Mouse (Mus musculus) left cerebral cortex, adult 11 months (tissue): ENCODE measurements around the gene Gm12166.

Source experiments
- DNase-seq: peaks from one replicate; pipeline ENCODE4 v3.0.0; 2022; ENCODE audit warnings: low spot score

Gm12166 gene

GRCm38 (mm10) chr11:46073061-46073849, 21.1 kb upstream of the Gm12166 start:
- no peak for DNase-seq

- DNase-seq: no peak
These were observed 20.4 kb upstream of the Gm12166 start for GRCm38 (mm10) chr11:46072466-46073060.

DNA sequence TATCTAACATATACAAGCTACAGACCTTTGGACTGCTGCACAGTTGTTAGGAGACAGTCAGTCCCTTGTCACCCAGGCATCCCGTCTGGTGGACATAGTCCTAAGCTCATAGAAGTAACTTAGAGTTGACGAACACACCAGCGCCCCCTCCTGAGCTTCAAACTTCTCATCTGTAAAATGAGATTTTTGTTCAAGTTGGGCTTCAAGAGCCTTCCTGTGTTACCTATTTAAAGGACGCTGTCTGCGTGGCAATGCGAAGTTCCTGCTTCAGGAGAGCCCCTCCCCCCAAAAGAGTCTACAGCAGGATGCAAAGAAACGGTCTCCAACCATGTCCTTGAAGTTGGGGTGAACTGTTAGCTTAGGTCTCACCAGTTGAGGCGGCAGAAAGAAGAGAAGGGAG, 18.7 kb upstream of the Gm12166 start:
- DNase-seq: no peak

- DNase-seq: no peak
These were observed 18.0 kb upstream of the Gm12166 start for GRCm38 (mm10) chr11:46070161-46070560.

DNA sequence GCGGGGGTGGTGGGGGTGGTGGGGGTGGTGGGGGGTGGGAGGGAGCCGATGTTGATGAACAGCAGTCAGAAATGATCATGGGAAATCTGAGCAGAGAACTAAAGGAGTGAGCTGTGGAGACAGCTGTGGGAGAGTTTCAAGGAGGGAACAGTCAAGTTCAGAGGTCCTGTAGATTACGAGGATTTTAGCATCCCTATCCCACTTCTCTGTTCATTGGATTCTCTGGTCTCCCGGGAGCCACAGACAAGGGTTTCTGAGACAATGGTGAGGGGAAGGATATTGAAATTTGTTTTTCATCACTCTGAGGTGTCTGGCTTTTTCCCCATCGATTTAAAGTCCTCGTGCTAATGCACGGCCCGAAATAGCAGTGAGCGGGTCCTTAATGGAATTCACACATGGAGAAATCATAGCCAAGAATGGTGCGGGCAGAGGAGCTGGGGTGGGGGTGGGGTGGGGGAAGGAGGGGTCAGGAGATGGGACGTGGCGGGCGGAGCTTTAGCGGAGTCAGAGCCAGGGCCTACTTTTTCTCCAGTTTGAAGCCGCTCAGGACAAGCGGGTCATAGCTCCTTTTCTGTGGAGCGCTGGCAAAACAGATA, 17.4 kb upstream of the Gm12166 start:
- no peak for DNase-seq

DNA sequence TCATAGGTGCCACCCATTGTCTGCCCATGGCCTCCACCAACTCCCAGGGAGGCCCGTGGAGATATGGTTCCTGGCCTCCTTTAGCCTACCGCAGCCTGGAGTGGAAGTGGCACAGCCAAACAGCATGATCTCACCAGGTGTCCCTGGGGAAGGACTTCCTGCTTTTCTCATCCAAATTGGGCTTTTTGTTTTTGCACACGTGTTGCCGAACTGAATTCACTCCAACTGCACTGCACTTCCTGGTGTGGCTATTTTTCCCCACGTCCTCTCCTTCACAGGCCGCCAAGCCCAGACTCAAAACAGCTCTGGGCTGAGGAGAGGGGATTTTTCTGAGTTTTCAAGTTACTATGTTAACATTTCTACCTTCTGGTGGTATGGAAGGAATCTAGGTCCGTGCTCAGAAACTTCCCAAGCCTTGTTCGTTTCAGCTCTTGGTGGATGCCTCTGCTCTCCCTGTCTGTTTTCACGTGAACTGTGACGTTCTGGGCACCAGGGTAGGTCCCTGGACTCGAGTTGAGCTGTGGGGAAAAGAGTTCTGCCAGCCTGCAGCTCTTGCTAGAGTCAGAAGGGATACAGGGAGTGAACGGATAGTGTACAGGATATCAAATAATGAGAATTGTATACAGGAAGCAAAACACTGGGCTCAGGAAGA, 16.8 kb upstream of the Gm12166 start:
- DNase-seq: no peak

DNA sequence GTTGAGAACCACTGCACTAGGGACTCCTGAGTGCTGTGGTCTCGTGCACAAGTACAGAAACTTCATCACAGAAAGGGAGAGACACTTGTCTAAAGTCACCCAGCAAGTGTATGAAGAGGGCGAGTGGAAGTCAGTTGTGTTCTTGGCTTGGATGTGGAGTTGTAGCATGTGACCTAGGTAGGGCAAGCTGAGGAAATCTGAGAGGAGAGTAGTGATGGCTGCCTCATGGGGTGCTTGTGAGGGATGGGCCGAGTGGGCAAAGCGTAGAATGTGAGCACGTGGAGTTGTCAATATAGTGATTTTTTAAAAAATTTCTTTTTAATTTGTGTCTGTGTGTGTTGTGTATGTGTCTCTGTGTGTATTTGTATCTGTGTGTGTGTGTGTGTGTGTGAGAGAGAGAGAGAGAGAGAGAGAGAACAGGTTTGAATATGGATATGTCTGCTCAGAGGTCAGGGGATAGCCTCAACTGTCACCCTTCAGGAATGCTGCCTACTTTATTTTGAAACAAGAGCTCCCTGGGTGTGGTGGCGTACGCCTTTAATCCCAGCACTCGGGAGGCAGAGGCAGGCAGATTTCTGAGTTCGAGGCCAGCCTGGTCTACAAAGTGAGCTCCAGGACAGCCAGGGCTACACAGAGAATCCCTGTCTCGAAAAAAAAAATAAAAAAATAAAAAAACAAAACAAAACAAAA, 15.4 kb upstream of the Gm12166 start:
- no peak for DNase-seq

DNA sequence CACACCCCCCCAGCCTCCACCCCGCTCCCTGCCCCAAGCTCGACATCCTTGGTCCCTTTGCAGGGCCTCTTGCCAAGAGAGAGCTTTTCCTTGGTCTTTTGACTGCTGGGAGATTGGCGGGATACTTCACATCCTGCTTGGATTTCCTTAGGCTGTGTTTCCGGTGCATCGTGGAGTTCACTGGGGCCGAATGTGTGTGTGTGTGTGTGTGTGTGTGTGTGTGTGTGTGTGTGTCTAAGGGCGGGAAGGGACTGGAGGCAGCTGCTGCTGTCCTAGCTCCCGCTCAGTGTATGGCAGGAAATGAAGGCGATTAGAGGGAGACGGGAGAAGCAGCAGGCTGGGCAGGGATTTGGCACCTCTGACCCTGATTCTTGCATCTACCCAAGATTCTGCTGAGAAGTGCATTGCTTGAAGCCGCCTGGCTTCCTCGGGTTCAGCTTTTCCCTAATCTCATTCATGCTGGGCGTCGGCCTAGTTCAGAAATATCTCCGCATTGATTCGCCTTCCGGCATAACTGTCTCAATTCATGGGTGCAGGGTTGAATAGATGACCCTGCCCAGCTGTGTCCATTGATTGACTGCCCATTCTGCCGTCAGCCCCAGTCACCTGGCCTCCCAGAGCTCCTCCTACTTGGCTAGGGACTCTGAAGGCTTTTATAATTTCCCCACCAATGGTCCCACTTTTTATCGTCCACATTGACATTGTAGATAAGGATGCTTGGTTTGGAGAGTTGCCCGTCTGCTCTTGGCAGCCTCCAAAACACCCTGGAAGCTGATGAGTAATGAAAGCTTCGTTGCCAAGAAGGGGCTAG, 13.3 kb upstream of the Gm12166 start:
- no peak for DNase-seq

- DNase-seq: no peak
These were observed 12.6 kb upstream of the Gm12166 start for GRCm38 (mm10) chr11:46064767-46065166.

- DNase-seq: no peak
These were observed 11.0 kb upstream of the Gm12166 start for GRCm38 (mm10) chr11:46062993-46063731.

GRCm38 (mm10) chr11:46062569-46062968, 10.4 kb upstream of the Gm12166 start:
- no peak for DNase-seq

- DNase-seq: no peak
These were observed 9.8 kb upstream of the Gm12166 start for GRCm38 (mm10) chr11:46061776-46062445.

DNA sequence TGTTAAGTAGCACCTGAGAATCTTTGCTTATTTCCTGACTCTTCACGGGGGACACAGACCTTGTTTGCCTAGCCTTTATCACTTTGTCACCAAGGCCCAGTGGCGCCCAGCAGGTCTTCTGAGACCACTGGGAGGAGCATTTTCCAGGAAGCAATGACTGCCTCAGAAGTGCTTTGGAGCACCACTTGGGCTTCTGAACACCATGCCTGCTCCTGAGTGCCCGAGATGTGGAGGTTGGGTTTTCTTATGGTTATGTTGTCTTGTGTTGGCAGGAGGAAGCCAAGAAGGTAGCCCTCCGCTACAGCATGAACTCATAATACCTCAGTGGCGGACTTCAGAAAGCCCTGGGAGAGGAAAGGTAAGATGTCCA, 8.5 kb upstream of the Gm12166 start:
- no peak for DNase-seq

- no peak for DNase-seq
These were observed 7.9 kb upstream of the Gm12166 start for GRCm38 (mm10) chr11:46059887-46060650.

DNA sequence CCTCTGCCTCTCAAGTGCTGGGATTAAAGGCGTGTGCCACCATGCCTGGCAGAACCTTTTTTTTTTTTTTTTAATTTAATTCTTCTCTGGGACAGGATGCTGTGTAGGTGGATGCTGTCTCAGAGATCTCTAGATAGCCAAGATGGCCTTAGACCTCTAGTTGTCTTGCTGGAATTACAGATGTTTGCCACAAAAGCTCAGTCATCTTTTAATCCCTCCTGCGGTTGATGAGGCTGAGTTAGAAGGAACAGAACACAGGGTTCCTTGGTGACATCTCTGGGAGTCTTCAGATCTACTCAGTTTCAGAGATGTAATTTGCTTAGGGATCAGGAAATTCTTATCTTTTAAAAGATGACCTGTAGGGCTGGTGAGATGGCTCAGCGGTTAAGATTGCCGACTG, 6.8 kb upstream of the Gm12166 start:
- no peak for DNase-seq

- no peak for DNase-seq
These were observed 5.9 kb upstream of the Gm12166 start for GRCm38 (mm10) chr11:46058011-46058410.

DNA sequence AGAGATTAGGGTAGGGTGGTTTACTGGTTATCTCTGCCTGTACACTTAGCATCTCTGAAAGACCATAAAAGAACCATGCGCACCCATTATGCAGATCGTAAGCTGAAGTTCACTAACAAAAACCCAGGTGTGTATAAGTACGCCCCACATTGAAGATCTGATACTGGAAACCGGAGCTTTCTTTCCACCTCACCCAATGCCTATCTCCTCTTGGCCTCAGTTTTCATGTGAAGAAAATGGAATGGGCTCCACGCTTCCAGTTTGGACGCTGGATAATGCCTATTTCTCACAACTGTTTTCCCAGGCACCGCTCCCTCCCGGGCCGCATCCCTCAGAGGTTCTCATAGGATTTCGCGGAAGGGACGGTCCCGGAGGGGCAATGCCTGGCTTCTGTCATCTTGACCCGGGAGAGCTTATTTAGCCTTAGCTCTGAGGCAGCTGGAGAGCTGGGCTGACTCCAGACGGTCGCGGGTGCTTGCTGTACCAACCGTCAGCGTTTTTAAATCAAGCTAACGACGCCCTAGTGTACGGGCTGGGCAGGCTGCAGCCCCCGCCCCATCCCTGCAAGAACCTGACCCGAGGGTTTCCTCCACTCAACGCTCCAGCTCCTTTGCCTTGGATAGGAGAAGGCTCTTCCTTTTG, 4.8 kb upstream of the Gm12166 start:
- no peak for DNase-seq

- peak; percentile 44 for DNase-seq
These were observed 4.0 kb upstream of the Gm12166 start, which contains the start of gene Adam19 for GRCm38 (mm10) chr11:46055896-46056769. Gene Adam19, plus strand, starts transcription at chr11:46055992.
